Mouse (Mus musculus): ENCODE measurements around the gene 4933430I17Rik. TPM values are rescaled to one million over a fixed set of nuclear protein-coding genes. Genes with fewer than 3 reads are reported as not detected.
"Not testable (repeated sequence)": the region's sequence is repeated elsewhere in the genome, so short reads cannot be mapped to it uniquely, and the experiment has no call there.

4933430I17Rik gene
- under 1 TPM; 0.27 to 0.29 TPM for total RNA-seq (2021)
- long read RNA-seq, experiment 1, result 0 reads
- long read RNA-seq, experiment 2, result 0 reads

DNA sequence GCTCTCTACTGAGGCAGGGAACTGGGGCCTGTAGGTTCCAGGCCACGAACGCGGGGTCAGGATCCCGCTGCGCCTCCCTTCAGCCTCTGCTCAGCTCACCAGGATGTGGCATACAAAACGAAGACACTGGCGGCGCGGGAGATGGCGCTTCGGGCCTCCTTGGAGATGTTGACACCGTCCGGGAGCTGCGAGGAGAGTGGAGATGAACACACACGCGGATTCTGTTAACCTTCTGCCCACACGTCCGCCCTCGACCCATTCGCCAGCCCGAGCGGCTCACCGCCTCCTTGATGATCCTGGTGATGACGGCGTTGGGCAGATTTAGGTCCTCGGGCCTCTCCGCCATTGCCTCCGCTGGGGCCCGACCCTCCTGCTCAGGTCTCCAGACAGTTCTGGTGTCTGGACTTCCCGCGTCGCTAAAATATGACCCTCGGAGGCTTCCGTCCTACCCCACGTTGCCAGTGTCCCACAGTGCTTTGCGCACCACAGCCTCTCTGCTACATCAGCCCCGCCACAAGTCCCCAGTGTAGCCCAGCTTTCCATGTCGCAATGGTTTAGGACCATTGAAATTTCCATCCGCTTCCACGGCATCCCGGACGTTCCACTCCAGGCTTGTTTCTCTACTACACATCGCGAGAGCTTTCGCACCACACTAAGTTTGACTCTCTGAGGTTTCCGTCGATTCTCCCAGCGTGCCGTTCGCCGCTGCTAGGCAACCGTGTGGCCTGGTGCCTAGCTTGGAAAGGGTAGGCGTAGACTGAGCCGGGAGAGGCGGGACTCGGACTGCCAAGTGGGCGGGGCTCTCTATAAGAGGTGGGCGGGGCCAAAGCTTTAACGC, at the start of gene 4933430I17Rik, which contains the start of gene Pole3:
Gene 4933430I17Rik (plus strand): TSS at position 719 of the 838 bp plus-strand sequence.
Gene Pole3 (minus strand): TSS at position 418 of the 838 bp plus-strand sequence.
- DNase-seq (ENCODE audit: low spot score in 2 of 2), result peak; percentile 95 to 96

DNA sequence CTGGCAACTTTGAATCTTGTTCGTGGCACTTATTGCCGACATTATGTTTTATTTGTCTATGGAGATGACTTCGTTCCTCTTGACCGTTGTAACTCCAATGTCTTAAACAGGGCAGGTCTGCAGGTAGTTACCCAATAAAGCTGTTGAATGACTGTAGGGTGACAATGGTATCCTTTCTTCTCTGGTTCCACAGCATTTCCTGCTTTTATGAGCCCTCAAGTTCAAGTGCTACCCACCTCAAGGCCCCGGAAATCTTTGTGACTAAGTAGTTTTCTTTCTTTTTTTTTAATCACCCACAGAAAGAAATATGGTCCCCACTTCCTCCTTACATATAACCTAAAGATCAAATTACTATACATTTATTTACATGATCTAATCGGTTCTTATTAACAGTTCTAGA, 49.4 kb upstream of the 4933430I17Rik start:
- DNase-seq (ENCODE audit: low spot score in 2 of 2), result no peak

DNA sequence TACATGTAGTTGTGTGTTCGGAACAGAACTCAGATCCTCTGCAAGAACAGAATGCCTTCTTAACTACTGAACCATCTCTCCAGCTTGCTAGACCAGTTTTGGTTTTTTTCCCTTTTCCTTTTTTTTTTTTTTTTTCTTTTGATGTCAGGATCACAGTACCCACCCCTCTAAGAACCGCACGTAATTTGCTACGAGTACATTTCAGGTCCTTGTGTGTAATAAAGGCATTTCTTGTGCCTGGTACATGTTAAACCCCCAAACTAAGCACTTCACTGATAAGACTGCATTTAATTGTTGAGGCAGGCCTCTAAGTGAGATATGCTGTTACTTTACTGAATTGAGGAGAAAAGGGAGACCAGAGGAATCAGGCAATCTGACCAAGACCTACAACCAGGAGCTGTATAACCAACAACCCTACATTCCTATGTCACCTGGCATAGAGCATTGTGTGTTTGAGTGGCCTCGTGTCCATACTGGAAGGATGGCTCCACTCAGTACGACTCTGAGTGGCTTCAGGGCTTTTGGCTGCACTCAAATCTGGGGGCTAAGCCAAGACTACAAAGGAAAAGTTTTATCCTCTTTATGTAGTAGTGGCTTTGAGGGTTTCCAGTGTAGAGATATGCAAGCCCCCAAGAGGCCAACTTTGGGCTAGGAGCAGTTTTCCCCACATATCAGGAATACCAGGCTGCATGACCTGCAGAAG, 47.5 kb upstream of the 4933430I17Rik start:
- no peak for DNase-seq (ENCODE audit: low spot score in 2 of 2)

- DNase-seq (ENCODE audit: low spot score in 2 of 2), result not testable (repeated sequence)
Measured at GRCm38 (mm10) chr4:62479593-62479936, 45.6 kb upstream of the 4933430I17Rik start.

DNA sequence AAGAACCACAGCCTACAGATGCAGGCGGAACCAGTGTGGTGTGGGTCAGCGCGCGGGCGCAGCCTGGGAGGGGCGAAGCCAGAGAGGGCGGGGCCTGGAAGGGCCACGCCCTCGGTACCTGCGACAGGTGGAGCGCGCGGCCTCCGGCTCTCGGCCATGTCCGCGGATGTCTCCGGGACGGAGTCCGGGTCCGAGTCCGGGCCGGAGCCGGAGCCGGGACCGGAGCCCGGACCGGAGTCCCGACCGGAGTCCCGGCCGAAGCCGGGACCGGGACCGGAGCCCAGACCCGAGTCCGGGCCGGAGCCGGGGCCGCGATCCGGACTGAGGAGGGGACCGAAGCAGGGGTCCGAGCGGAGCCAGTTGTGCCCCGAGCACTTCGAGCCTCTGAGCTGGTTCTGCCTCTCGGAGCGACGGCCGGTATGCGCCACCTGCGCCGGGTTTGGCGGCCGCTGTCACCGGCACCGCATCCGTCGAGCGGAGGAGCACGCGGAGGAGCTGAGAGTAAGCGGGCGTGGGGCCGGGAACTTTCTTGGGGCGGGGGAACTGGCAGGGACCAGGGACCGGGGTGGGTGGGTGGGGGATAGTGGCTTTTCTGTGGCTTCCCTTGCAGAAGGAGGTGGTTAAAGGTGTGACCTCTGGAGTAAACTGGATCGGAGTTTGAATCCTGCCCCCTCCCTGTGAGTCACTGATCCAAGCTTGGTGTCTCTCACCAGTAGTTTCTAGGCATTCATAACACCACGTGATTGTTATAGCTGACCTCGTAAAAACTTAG, 45.0 kb upstream of the 4933430I17Rik start, which contains the start of gene Bspry:
Gene Bspry (plus strand): TSS at position 117 of the 772 bp plus-strand sequence.
- DNase-seq (ENCODE audit: low spot score in 2 of 2), result peak; percentile 55 to 56

DNA sequence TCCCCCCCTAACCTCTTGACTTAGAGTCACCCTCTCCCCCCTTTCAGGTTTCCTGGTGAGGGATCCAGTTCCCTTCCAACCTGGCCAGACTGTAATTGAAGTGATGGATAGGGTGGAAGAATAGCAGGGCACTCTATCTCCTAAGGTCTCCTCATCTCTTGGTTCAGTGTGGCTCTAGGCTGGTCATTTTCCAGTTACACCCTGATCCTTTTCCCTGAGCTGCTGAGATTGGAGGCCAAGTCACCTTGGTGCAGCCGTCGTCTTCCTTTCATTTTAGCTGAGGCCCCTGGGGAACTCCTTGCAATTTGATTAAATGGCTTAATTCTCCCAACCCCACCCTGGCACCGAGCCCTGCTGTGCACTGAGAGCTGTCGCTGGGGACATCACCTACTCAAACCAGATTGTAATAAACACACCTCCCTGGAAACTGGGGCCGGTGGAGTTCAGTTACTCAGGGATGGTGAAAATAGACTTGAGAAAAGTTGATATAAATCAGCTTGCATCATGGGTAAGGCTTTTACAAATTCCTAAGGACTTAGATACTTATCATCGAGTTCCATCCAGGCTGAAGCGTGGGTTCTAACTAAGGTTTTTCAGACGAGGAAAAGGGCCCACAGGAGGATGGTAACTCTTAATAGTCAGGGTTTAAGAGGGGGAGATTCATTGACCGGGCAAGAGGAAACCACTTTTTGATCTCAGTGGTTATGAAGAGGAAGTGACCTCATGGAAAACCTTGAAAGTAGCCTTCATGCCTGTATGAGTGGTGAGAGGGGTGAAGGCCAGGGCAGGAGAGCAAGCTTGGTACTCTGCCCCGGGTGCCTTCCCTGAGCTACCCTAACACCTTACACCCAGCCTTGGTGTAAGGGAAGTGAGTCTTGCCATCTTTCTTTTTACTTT, 44.2 kb upstream of the 4933430I17Rik start:
- peak in 1 of 2 experiments; percentile 27 for DNase-seq (ENCODE audit: low spot score in 2 of 2)

DNA sequence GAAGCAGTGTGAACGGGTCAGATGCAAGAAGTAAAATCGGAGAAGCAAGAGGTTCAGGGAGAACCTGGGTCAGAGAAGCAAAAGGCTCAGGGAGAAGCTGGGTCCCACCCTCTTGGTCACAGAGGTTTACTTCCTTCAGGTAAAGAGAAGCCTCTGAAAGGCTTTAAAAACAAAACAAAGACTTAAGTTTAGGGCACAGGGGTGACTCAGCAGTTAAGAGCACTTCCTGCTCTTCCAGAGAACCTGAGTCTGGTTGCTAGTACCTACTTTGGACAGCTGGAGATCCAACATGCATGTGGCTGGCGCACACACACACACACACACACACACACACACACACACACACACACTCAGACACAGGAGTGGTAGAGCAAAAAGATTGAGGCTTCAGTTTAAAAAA, 40.2 kb upstream of the 4933430I17Rik start:
- no peak for DNase-seq (ENCODE audit: low spot score in 2 of 2)

DNA sequence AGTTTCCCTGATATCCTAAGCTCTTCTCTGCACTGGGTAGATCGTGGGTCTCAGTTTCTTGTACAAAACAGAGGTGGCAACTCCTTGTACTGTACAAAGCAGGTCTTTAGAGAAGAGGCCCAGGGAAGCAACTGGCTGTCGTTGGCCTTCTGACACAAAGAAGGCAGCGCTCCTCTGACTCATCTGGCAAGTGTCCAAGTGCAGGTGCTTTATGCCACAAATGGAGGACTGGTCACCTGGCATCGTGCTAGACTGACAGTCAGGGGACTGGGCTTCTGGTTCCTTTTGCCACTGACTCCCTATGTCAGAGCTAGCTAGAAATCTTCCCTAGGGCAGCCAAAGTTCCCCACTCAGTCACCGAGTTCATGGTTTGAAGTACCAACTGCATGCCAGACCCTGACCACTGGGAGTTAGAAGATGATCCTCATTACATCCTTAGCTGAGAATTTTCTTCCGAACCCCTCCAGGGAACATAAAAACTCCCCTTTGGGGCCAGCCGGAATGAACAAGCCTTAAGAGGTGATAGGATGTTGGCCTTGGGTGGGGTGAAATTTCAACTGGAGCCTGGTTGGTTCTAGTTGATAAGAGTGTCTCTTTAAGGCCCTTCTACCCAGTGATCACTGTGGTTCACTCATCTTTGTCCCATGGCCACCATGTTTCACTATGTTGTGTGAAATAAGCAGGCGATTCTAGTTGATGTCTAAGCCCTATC, 39.6 kb upstream of the 4933430I17Rik start:
- peak in 1 of 2 experiments; percentile 19 for DNase-seq (ENCODE audit: low spot score in 2 of 2)

DNA sequence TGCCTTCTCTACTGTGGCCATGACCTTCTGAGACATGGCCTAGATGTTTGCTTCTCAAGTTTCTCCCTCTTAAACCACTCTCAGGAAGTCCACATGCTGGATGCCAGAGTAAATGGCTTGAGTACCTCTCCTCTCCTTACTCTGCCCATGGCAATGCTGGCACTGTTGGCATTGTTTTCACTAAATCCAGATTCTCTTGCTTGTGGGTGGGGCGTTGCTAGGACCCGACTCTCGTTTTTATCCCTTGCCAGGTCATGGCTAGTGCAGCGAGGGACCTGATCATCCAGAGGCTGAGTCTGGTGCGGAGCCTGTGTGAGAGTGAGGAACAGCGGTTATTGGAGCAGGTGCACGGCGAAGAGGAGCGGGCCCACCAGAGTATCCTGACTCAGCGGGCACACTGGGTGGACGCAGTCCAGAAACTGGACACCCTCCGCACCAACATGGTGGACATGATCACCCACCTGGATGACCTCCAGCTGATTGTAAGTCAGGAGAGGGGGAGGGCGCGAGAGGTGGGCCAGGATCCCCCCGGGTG, 38.9 kb upstream of the 4933430I17Rik start:
- no peak for DNase-seq (ENCODE audit: low spot score in 2 of 2)

- no peak for DNase-seq (ENCODE audit: low spot score in 2 of 2)
Measured at GRCm38 (mm10) chr4:62487172-62487571, 38.0 kb upstream of the 4933430I17Rik start.

DNA sequence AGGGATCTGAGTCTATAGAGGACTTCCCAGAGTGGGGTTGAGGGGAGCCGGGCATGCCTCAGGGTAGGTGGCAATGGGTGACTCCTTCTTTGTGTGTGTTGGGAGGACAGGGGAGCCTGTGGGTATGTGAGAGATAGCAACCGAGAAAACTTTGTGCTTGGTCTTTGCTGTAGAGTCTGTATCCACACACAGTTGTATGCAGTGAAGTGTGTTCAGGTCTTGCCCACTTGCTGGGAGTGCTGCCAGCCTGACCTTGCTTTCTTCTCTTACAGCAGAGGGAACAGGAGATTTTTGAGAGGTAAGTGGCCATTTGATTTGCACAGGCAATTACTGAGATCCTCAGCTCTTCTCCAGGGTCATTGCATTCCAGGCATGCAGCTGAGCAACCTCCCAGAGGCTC, 37.3 kb upstream of the 4933430I17Rik start:
- no peak for DNase-seq (ENCODE audit: low spot score in 2 of 2)

DNA sequence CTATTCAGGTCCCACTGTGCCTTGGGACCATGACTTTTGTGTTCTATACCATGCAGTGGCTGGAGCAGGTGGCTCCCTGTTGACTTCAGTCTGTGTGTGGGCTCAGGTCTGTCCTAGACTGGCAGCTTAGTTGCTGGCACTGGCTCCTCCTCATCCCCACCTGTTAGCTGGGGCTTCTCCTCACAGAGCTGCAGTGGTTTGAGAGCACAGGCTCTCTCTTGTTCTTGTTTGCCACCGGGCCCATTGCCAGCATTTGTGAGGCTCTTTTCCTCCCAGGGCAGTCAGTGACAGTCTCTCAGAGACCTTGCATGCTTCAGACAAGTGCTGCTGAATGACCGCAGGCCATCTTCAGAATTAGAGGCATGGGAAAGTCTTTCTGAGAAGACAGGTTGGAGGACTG, 32.5 kb upstream of the 4933430I17Rik start:
- no peak for DNase-seq (ENCODE audit: low spot score in 2 of 2)

DNA sequence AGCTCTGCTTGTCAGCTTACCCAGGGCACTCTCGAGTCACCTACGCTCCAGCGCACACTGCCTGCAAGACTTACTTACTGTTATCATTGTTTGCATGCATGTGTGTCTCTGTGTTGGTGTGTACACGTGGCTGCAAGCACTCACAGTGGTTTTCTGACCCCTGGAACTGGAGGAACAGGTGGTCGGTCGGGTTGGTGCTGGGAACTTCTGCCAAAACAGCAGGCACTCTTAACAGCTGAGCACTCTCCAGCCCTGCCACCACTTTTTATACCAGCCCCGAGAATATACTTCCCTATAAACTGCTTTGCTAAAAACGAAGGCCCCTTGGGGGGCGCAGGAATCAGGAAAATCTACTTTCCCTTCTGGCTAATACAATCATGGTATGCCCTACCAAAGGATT, 30.9 kb upstream of the 4933430I17Rik start:
- no peak for DNase-seq (ENCODE audit: low spot score in 2 of 2)

DNA sequence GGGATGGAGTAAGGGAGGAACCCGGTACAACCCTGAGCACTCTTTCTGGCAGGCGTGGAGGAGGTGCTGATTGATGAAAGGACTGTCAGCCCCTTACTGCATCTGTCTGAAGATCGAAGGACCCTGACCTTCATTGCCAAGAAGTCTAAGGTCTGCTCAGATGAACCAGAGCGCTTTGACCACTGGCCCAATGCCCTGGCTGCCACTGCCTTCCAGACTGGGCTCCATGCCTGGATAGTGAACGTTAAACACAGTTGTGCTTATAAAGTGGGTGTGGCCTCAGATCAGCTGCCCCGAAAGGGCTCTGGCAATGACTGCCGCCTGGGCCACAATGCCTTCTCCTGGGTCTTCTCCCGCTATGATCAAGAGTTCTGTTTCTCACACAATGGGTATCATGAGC, 29.2 kb upstream of the 4933430I17Rik start:
- no peak for DNase-seq (ENCODE audit: low spot score in 2 of 2)

- peak; percentile 45 to 55 for DNase-seq (ENCODE audit: low spot score in 2 of 2)
Measured at GRCm38 (mm10) chr4:62496815-62497214, 28.4 kb upstream of the 4933430I17Rik start.

DNA sequence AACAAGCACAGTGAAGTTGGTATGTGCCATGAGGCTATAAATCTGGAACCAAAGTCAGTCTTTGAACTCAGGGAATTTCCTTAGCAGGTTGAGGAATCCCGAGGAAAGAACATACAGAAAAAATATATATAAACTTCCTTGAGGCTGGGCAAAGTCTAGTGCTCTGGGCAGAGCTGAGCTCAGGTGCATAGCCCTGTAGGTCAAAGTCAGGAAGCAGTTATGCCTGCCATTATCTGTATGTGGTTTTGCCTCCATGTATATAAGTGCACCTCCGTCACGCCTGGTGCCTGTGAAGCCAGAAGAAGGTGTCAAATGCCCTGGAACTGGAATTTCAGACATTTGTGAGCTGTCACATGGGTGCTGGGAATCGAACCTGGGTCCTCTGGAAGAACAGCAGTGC, 24.4 kb upstream of the 4933430I17Rik start:
- no peak for DNase-seq (ENCODE audit: low spot score in 2 of 2)

GRCm38 (mm10) chr4:62501534-62501933, 23.6 kb upstream of the 4933430I17Rik start:
- DNase-seq (ENCODE audit: low spot score in 2 of 2), result no peak

DNA sequence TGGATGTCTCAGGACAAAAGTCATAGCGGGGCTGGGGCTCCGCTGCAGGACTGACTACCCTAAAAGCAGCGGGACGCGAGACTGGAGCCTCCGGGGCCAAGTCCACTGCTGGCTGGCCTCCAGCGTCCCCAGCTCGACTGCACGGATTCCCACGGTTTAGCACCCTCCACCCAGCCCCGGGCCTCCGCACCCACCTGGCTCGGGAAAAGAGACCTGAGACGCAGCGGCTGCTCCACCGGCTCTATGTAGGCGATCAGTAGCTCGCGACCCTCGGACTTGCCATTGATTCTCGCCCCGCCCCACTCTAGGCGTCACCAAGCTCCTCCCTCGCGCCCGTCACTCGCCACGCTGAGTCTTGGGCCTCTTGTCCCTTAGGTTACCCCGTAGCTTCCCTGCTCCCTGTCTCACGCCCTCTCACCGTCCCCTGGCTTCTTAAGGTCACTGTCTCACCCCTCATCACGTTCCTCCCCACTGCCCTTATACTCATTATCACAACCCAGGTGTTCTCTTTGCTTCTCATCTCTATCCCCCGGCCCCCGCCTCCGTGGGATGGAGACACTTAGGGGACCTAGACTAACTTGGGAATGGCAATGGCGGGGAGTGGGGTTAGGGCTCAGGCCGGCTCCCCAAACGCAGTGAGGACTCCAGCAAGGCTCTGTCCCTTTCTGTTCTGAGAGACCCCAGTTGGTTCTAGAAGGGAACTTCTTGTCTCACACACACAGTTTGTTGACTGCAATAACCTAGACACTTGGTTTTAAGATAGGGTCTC, 23.0 kb upstream of the 4933430I17Rik start:
- peak; percentile 89 to 91 for DNase-seq (ENCODE audit: low spot score in 2 of 2)

DNA sequence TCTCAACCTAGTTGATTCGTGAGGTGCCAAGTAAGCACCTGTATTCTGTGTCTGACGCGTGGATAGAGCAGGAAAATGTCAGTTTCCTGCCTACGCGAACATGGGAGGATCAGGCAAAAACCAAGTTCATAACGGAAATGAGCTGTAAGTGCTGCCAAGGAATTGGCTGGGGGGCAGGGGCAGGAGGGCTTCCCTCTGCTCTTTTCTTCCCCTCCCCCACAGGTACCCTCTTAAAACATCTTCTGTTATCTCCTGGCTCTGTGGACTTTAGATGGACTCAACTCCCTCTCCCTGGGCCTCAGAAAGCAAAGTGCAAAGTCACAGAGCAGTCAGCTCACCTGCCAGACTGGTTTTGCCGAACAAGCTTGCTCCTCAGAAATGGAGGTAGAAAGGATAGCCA, 22.2 kb upstream of the 4933430I17Rik start:
- DNase-seq (ENCODE audit: low spot score in 2 of 2), result no peak

Measured in adrenal gland, adult 18-20 months (tissue).